Mouse (Mus musculus) MEL (cell line): ENCODE data around the gene Tuba1b.

Experiments used
- BHLHE40 ChIP-seq: IDR thresholded peaks from 2 replicates; pipeline ENCODE4 v1.6.1; 2012; ENCODE audit warnings: low read depth, mild to moderate bottlenecking, inconsistent platforms, low read length, improper control_type of control experiment, borderline replicate concordance
- CTCF ChIP-seq, 3 experiments: IDR thresholded peaks in 2 of 3; conservative IDR thresholded peaks in 1 of 3; 2 replicates each; pipeline ENCODE4 v1.5.1; 2011 to 2012; ENCODE audit warnings: low read length in 3 of 3, low read depth in 2 of 3, mild to moderate bottlenecking in 2 of 3, improper control_type of control experiment in 1 of 3, inconsistent platforms in 1 of 3, mixed read lengths in 1 of 3, moderate library complexity in 1 of 3; ENCODE audit not compliant: control insufficient read depth in 1 of 3, insufficient read depth in 1 of 3, poor library complexity in 1 of 3, severe bottlenecking in 1 of 3
- EP300 ChIP-seq, 2 experiments: IDR thresholded peaks; 2 replicates each; pipeline ENCODE4 v1.6.1; 2011; ENCODE audit warnings: improper control_type of control experiment in 2 of 2, low read length in 2 of 2, low read depth in 1 of 2, mild to moderate bottlenecking in 1 of 2
- GATA1 ChIP-seq: IDR thresholded peaks from 2 replicates; pipeline ENCODE4 v1.6.1; 2011; ENCODE audit warnings: low read depth, low read length, improper control_type of control experiment
- HCFC1 ChIP-seq: IDR thresholded peaks from 2 replicates; pipeline ENCODE4 v1.6.1; 2012; ENCODE audit warnings: low read depth, mild to moderate bottlenecking, inconsistent platforms, low read length, improper control_type of control experiment, moderate library complexity
- KAT2A ChIP-seq: conservative IDR thresholded peaks from 2 replicates; pipeline ENCODE4 v1.6.1; 2012; ENCODE audit warnings: low read depth, low read length, improper control_type of control experiment, inconsistent platforms
- MYB ChIP-seq: IDR thresholded peaks from 2 replicates; pipeline ENCODE4 v1.6.1; 2011; ENCODE audit warnings: mild to moderate bottlenecking, low read depth, low read length, improper control_type of control experiment
- POLR2A ChIP-seq, 2 experiments: IDR thresholded peaks; 2 replicates each; pipeline ENCODE4 v1.6.1; 2011 to 2012; ENCODE audit warnings: low read length in 2 of 2, mild to moderate bottlenecking in 2 of 2, control low read depth in 1 of 2, improper control_type of control experiment in 1 of 2, low read depth in 1 of 2, moderate library complexity in 1 of 2; ENCODE audit not compliant: control insufficient read depth in 1 of 2, insufficient read depth in 1 of 2, poor library complexity in 1 of 2
- POLR2AphosphoS2 ChIP-seq: IDR thresholded peaks from 2 replicates; pipeline ENCODE4 v1.6.1; 2011; ENCODE audit warnings: low read length, improper control_type of control experiment
- SIN3A ChIP-seq: IDR thresholded peaks from 2 replicates; pipeline ENCODE4 v1.6.1; 2012; ENCODE audit warnings: low read length, improper control_type of control experiment, inconsistent platforms
- TAL1 ChIP-seq: IDR thresholded peaks from 2 replicates; pipeline ENCODE4 v1.6.1; 2012; ENCODE audit warnings: mild to moderate bottlenecking, inconsistent platforms, low read length, moderate library complexity, mixed read lengths
- TBP ChIP-seq: IDR thresholded peaks from 2 replicates; pipeline ENCODE4 v1.8.0; 2011; ENCODE audit warnings: low read depth, low read length, improper control_type of control experiment
- USF2 ChIP-seq, 2 experiments: IDR thresholded peaks; 2 replicates each; pipeline ENCODE4 v1.6.1; 2011 to 2012; ENCODE audit warnings: improper control_type of control experiment in 2 of 2, low read length in 2 of 2, borderline replicate concordance in 1 of 2, inconsistent platforms in 1 of 2, low read depth in 1 of 2, mild to moderate bottlenecking in 1 of 2; ENCODE audit not compliant: insufficient read depth in 1 of 2

- TF ChIP-seq KAT2A (no peak), TAL1 (no peak), POLR2A (IDR thresholded peaks at IDR 0.05; ENCODE audit: control insufficient read depth in 1 of 2, insufficient read depth in 1 of 2, low read depth in 1 of 2, low read length in 2 of 2, poor library complexity in 1 of 2) (no peak), SIN3A (no peak), CTCF (IDR thresholded peaks at IDR 0.05 in 2 of 3, conservative IDR thresholded peaks at IDR 0.05 in 1 of 3; ENCODE audit: control insufficient read depth in 1 of 3, insufficient read depth in 1 of 3, low read depth in 2 of 3, low read length in 3 of 3, poor library complexity in 1 of 3, severe bottlenecking in 1 of 3) (no peak), TBP (no peak), HCFC1 (no peak), GATA1 (no peak), USF2 (IDR thresholded peaks at IDR 0.05; ENCODE audit: borderline replicate concordance in 1 of 2, insufficient read depth in 1 of 2, low read depth in 1 of 2, low read length in 2 of 2) (no peak), POLR2AphosphoS2 (no peak), MYB (no peak), EP300 (IDR thresholded peaks at IDR 0.05; ENCODE audit: low read depth in 1 of 2, low read length in 2 of 2) (no peak), BHLHE40 (no peak)
Measured at GRCm38 (mm10) chr15:98884106-98884505, 50.3 kb downstream of the Tuba1b start.
